ENCODE assay signal across 8 mouse cellular contexts in genomic region chr7:80832996-80833650, GRCm38 (mm10). TPM values are rescaled to one million over a fixed set of nuclear protein-coding genes. Genes with fewer than 3 reads are reported as not detected.
DNase-seq lines count a peak whose midpoint lies in the region; ATAC-seq and TF ChIP-seq lines count a peak whose summit lies in the region.
"Not testable (repeated sequence)": the region's sequence is repeated elsewhere in the genome, so short reads cannot be mapped to it uniquely, and the experiment has no call there.

No protein-coding gene starts in this region.

- peak; percentile 94 for ATAC-seq in forebrain, embryonic 14.5 days
- ATAC-seq in kidney, embryonic 15.5 days (replicated peaks; ENCODE audit: low FRiP score), result peak; percentile 77
- peak; percentile 81 for ATAC-seq in liver, postnatal 0 days
- not testable (repeated sequence) for ATAC-seq in midbrain, embryonic 16.5 days

- intact Hi-C loops in heart, postnatal 14 days (cut with DNase I), result not testable (repeated sequence)

- WGBS in forebrain, embryonic 14.5 days, result 15% methylated on average over 13 of the region's 14 CpGs
- 22% methylated on average over 14 of the region's 14 CpGs for WGBS in kidney, embryonic 15.5 days
- WGBS in liver, postnatal 0 days (ENCODE audit: insufficient replicate concordance), result 17% methylated on average over 13 of the region's 14 CpGs
- WGBS in midbrain, embryonic 16.5 days, result 20% methylated on average over 13 of the region's 14 CpGs

- H3K9me3 ChIP-seq in forebrain, embryonic 14.5 days (replicated peaks; ENCODE audit: control insufficient read depth, low read length); kidney, embryonic 15.5 days (replicated peaks); liver, postnatal 0 days (ENCODE audit: low read length); midbrain, embryonic 16.5 days (replicated peaks; ENCODE audit: control insufficient read depth, low read length, poor library complexity, severe bottlenecking): not testable (repeated sequence)

- not testable (repeated sequence) for H3ac ChIP-seq in C2C12 (ENCODE audit: control insufficient read depth, insufficient read length, low read depth)

- H3K4me2 ChIP-seq in forebrain, embryonic 14.5 days (ENCODE audit: low read length), result peak overlapping the region; percentile 26; the same call in 1 of the 2 replicates
- peak overlapping the region; percentile 14 for H3K4me2 ChIP-seq in kidney, embryonic 15.5 days
- peak overlapping the region; percentile 48 for H3K4me2 ChIP-seq in liver, postnatal 0 days (ENCODE audit: low read depth, low read length)
- peak overlapping the region; percentile 15; the same call in 1 of the 2 replicates for H3K4me2 ChIP-seq in midbrain, embryonic 16.5 days (ENCODE audit: low read length)

- H3K36me3 ChIP-seq in C2C12 (ENCODE audit: control insufficient read depth, insufficient read depth); forebrain, embryonic 14.5 days (ENCODE audit: control insufficient read depth, insufficient read depth, low read length); kidney, embryonic 15.5 days; liver, postnatal 0 days (replicated peaks; ENCODE audit: insufficient read depth, low read length); midbrain, embryonic 16.5 days (ENCODE audit: control insufficient read depth, insufficient read depth, low read length); splenic B cell, adult 2 months (ENCODE audit: control insufficient read depth, insufficient read depth, low read length, poor library complexity, severe bottlenecking): not testable (repeated sequence)

- H3K9ac ChIP-seq in forebrain, embryonic 14.5 days (ENCODE audit: low read length); kidney, embryonic 15.5 days; liver, postnatal 0 days (replicated peaks); midbrain, embryonic 16.5 days (ENCODE audit: low read depth, low read length): not testable (repeated sequence)

- H3K27me3 ChIP-seq in C2C12 (ENCODE audit: control insufficient read depth, insufficient read depth, insufficient read length); forebrain, embryonic 14.5 days (replicated peaks; ENCODE audit: control insufficient read depth, insufficient read depth, low read length); kidney, embryonic 15.5 days; liver, postnatal 0 days (ENCODE audit: insufficient read depth, low read length); midbrain, embryonic 16.5 days (ENCODE audit: control insufficient read depth, insufficient read depth, low read depth, low read length); splenic B cell, adult 2 months (ENCODE audit: control insufficient read depth, insufficient read depth, low read length, poor library complexity, severe bottlenecking): not testable (repeated sequence)

- not testable (repeated sequence) for H3K79me2 ChIP-seq in C2C12 (ENCODE audit: control insufficient read depth, insufficient read depth)

- not testable (repeated sequence) for TF ChIP-seq CTCF in C2C12 (IDR thresholded peaks at IDR 0.05; ENCODE audit: control insufficient read depth, insufficient read depth, insufficient read length); liver, postnatal 0 days (IDR thresholded peaks at IDR 0.05; ENCODE audit: low read depth)

- H3K79me3 ChIP-seq in C2C12 (ENCODE audit: low read depth), result not testable (repeated sequence)

- not testable (repeated sequence) for H3K4me1 ChIP-seq in forebrain, embryonic 14.5 days (ENCODE audit: control insufficient read depth, insufficient read depth, low read length); liver, postnatal 0 days (ENCODE audit: insufficient read depth); midbrain, embryonic 16.5 days (ENCODE audit: control insufficient read depth, insufficient read depth, low read length)
- peaks cover 28% of the 10 kb centered on the region for H3K4me1 ChIP-seq in kidney, embryonic 15.5 days

- not testable (repeated sequence) for TF ChIP-seq EP300 in liver, postnatal 0 days (IDR thresholded peaks at IDR 0.05; ENCODE audit: low read depth)

- peak; percentile 56 to 69 for DNase-seq in adrenal gland, postnatal 36 days
- DNase-seq in forebrain, embryonic 14.5 days (ENCODE audit: low spot score), result peak; percentile 85
- peak; percentile 49 to 65 for DNase-seq in heart, postnatal 14 days
- DNase-seq in liver, postnatal 0 days, result peak; percentile 80
- peak; percentile 56 for DNase-seq in splenic B cell, adult 2 months (ENCODE audit: low read depth, low spot score)

- H3K27ac ChIP-seq in forebrain, embryonic 14.5 days (ENCODE audit: low read depth, low read length); liver, postnatal 0 days (ENCODE audit: low read depth); midbrain, embryonic 16.5 days (ENCODE audit: low read length): not testable (repeated sequence)
- peak overlapping the region; percentile 15; the same call in 1 of the 2 replicates for H3K27ac ChIP-seq in kidney, embryonic 15.5 days

- H3K4me3 ChIP-seq in C2C12 (ENCODE audit: insufficient read depth, poor library complexity, severe bottlenecking); forebrain, embryonic 14.5 days (ENCODE audit: low read depth, low read length); kidney, embryonic 15.5 days (replicated peaks); liver, postnatal 0 days (ENCODE audit: low read depth, low read length); midbrain, embryonic 16.5 days (ENCODE audit: low read depth, low read length): not testable (repeated sequence)

TF ChIP-seq in C2C12, 6 proteins besides CTCF, POLR2A, EP300 and RAD21:
- peak; percentile 3 for TF ChIP-seq MYOD1 (IDR thresholded peaks at IDR 0.05; ENCODE audit: control insufficient read depth, insufficient read length, low read depth)

RNA-seq across cellular contexts. Expression of gene Iqgap1, which starts 7.3 kb away (rescaled TPM):
- 82.7 TPM for polyA plus RNA-seq in C2C12 (2012; fragmentation: generic; extraction: Trizol)
- total RNA-seq in adrenal gland, postnatal 36 days (2021), result 100 to 1,000 TPM in 1 of 2 experiments, 10 to 100 TPM in 1; 95.5 to 114 TPM
- polyA plus RNA-seq in forebrain, embryonic 14.5 days (2014; fragmentation: Nextera tagmentation; extraction: Ambion mirVana), result 16.5 and 21.5 TPM in 2 replicates
- 10 to 100 TPM; 60.2 to 61.0 TPM for total RNA-seq in heart, postnatal 14 days (2021)
- polyA plus RNA-seq in kidney, embryonic 15.5 days (2015; fragmentation: Nextera tagmentation; extraction: Ambion mirVana), result 95.2 and 95.3 TPM in 2 replicates
- polyA plus RNA-seq in liver, postnatal 0 days (2015; fragmentation: Nextera tagmentation; extraction: Ambion mirVana), result 10.8 and 13.6 TPM in 2 replicates
- 17.5 and 21.2 TPM in 2 replicates for polyA plus RNA-seq in midbrain, embryonic 16.5 days (2015; fragmentation: Nextera tagmentation; extraction: Ambion mirVana)

RNA-seq across cellular contexts. Expression of gene Zscan2, which starts 27.6 kb away (rescaled TPM):
- polyA plus RNA-seq in C2C12 (2012; fragmentation: generic; extraction: Trizol), result 4.6 TPM
- 1 to 10 TPM; 4.7 to 6.2 TPM for total RNA-seq in adrenal gland, postnatal 36 days (2021)
- 5.6 and 5.7 TPM in 2 replicates for polyA plus RNA-seq in forebrain, embryonic 14.5 days (2014; fragmentation: Nextera tagmentation; extraction: Ambion mirVana)
- total RNA-seq in heart, postnatal 14 days (2021), result 1 to 10 TPM; 5.2 to 7.0 TPM
- 2.8 and 2.9 TPM in 2 replicates for polyA plus RNA-seq in kidney, embryonic 15.5 days (2015; fragmentation: Nextera tagmentation; extraction: Ambion mirVana)
- 0.43 and 0.47 TPM in 2 replicates for polyA plus RNA-seq in liver, postnatal 0 days (2015; fragmentation: Nextera tagmentation; extraction: Ambion mirVana)
- polyA plus RNA-seq in midbrain, embryonic 16.5 days (2015; fragmentation: Nextera tagmentation; extraction: Ambion mirVana), result 4.0 TPM in 2 replicates
